Mouse (Mus musculus) liver, adult 2 months (tissue): ENCODE results near the gene Hes2. TPM values are rescaled to one million over a fixed set of nuclear protein-coding genes. Genes with fewer than 3 reads are reported as not detected.

Source experiments
- DNase-seq: peaks from one replicate; pipeline ENCODE4 v3.0.0-alpha.2; 2011; ENCODE audit warnings: low read depth, low spot score; ENCODE audit errors: extremely low read depth
- H3K27ac ChIP-seq: fragments of 200-500 bp; replicated peaks from 2 replicates; pipeline ENCODE4 v1.5.1; 2012; ENCODE audit warnings: low read depth, mild to moderate bottlenecking, control low read depth, inconsistent platforms, low read length; ENCODE audit not compliant: insufficient read depth
- H3K27me3 ChIP-seq: fragments of 200-500 bp; 2 replicates; pipeline ENCODE4 v1.6.1; 2012; ENCODE audit warnings: mild to moderate bottlenecking, moderate library complexity, low read length, inconsistent platforms; ENCODE audit not compliant: control insufficient read depth, insufficient read depth
- H3K36me3 ChIP-seq: fragments of 200-500 bp; 2 replicates; pipeline ENCODE4 v1.6.1; 2012; ENCODE audit warnings: low read length, inconsistent platforms; ENCODE audit not compliant: control insufficient read depth, insufficient read depth
- H3K4me1 ChIP-seq: fragments of 200-500 bp; 2 replicates; pipeline ENCODE4 v1.6.1; 2011; ENCODE audit warnings: low read length; ENCODE audit not compliant: control insufficient read depth, insufficient read depth
- H3K4me3 ChIP-seq: fragments of 200-500 bp; 2 replicates; pipeline ENCODE4 v1.5.1; 2011; ENCODE audit warnings: low read depth, mild to moderate bottlenecking, control low read depth, low read length, moderate library complexity; ENCODE audit not compliant: insufficient read depth
- H3K79me2 ChIP-seq: fragments of 200-500 bp; 2 replicates; pipeline ENCODE4 v1.6.1; 2012; ENCODE audit warnings: inconsistent platforms, mild to moderate bottlenecking, low read length, moderate library complexity; ENCODE audit not compliant: control insufficient read depth, insufficient read depth
- H3K9ac ChIP-seq: fragments of 200-500 bp; 2 replicates; pipeline ENCODE4 v1.6.1; 2012; ENCODE audit warnings: low read depth, mild to moderate bottlenecking, control low read depth, inconsistent platforms, low read length
- CTCF ChIP-seq: fragments of 200-500 bp; IDR thresholded peaks from 2 replicates; pipeline ENCODE4 v1.5.1; 2011; ENCODE audit warnings: low read depth, low read length, control low read depth
- POLR2A ChIP-seq: fragments of 200-500 bp; IDR thresholded peaks from 2 replicates; pipeline ENCODE4 v1.6.1; 2011; ENCODE audit warnings: low read length, control low read depth; ENCODE audit not compliant: insufficient read depth; ENCODE audit errors: extremely low read depth
- WGBS: fragments of 180-500 bp; shearing (Covaris S2); methylation state at CpG from one replicate; pipeline ENCODE4 v1.1.7; 2018; 5-methylcytosine and 5-hydroxymethylcytosine counted together
- polyA plus RNA-seq: library from polyadenylated mRNA; depleted of rRNA; stranded (reverse); fragments of >200 nt; gene quantifications from 2 replicates; pipeline ENCODE4 v1.2.3, GENCODE M21; 2012
- total RNA-seq: library from RNA; depleted of rRNA; stranded (reverse); fragments of >200 nt; gene quantifications from 2 replicates; pipeline ENCODE4 v1.2.3, GENCODE M21; 2014

Hes2 gene
- total and polyA plus RNA-seq, 2 experiments, result not detected

- Histone ChIP-seq H3K27me3 (no peaks in the 10 kb centered on the region), H3K4me1 (peaks cover 11% of the 10 kb centered on the region; the same call in 1 of the 2 replicates), H3K36me3 (no peaks in the 10 kb centered on the region), H3K4me3 (peak within 1 kb of the TSS; percentile 88), H3K9ac (peak within 1 kb of the TSS; percentile 97), H3K79me2 (peaks cover 26% of the 10 kb centered on the region), H3K27ac (peak within 1 kb of the TSS; percentile 97)
- peak; percentile 74; the same call in 1 of the 2 replicates for TF ChIP-seq POLR2A
- TF ChIP-seq CTCF, result no peak
- WGBS, result under 1% methylated on average over 107 of the region's 108 CpGs
- DNase-seq, result peak; percentile 60
These were observed 19.1 kb downstream of the Hes2 start, which contains the start of gene Acot7 for GRCm38 (mm10) chr4:152177537-152178343. TSS of gene Acot7 (plus strand) at chr4:152178134.

DNA sequence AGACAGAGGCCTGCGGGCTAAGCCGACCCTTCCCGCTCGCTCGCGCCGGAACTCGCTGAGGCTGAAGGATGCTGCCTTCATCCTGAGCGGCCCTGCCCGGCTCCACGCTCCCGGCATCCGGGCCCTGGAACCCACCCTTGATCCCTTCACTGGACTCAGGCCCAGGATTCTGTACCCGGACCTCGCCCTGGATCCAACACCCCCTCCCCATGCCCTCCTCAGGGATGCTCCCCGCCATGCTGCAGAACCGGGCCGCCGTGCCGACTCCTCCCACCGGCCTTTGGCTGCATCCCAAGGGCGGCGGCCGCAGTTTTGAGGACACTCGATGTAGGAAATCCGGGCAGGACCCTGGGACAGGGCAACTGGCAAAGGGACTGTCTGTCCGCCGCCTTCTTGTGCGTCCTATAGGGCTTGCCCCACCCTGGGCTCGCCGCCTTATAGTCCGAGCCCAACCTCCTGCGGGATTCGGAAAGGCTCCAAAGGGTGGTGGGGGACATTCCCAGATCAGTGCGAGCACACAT, 19.7 kb downstream of the Hes2 start:
- no peak overlapping the region for H3K27ac ChIP-seq
- peak overlapping the region; percentile 30 for H3K9ac ChIP-seq
- no peaks in the 10 kb centered on the region for H3K27me3 ChIP-seq
- DNase-seq, result no peak
- WGBS, result 2% methylated on average over 35 of the region's 35 CpGs
- peaks cover 11% of the 10 kb centered on the region; the same call in 1 of the 2 replicates for H3K4me1 ChIP-seq
- no peaks in the 10 kb centered on the region for H3K36me3 ChIP-seq
- no peak for TF ChIP-seq POLR2A
- TF ChIP-seq CTCF, result no peak
- H3K79me2 ChIP-seq, result peaks cover 26% of the 10 kb centered on the region
- H3K4me3 ChIP-seq, result peak overlapping the region; percentile 88

DNA sequence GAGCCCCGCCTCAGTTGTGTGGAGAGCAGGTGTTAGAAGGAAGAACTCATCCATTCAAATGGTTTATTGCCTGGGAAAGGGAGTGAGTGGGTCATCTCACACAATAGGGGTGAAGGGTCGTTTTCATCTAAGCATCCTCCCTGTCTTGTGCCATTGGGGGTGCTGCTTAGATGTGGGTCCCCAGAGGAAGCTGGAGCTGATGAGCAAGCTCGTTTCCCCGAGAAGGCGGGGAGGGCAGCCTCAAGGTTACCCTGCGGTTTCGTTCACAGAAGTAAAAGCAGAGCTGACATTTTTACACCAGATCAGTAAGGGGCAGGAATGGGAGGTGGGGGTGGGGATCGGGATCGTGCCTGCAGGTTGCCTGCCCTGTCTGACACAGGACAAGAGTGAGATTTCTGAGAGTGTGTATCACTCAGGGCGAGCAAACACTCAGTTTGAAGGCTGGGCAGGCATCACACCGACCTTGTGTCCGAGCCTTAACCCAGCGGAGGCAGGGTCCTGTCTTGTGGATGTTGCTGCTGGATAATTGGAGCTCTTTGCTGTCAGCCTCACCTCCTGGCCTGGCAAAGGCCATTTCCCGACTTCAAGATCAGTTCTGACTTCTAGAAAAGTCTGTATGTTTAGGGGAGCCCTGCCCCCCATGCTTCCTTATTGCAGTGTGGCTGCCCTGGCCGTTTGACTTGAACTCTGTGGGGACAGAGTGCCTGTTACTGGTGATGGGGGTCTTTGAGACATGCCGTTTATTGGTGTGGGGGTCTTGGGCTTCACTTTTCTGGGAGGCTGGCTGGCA, 20.4 kb downstream of the Hes2 start:
- DNase-seq, result no peak
- H3K4me3 ChIP-seq, result no peak overlapping the region
- no peak overlapping the region for H3K9ac ChIP-seq
- WGBS, result 50% methylated on average over 16 of the region's 16 CpGs
- no peaks in the 10 kb centered on the region for H3K36me3 ChIP-seq
- no peak overlapping the region for H3K27ac ChIP-seq
- TF ChIP-seq CTCF, result no peak
- no peak for TF ChIP-seq POLR2A
- peaks cover 11% of the 10 kb centered on the region; the same call in 1 of the 2 replicates for H3K4me1 ChIP-seq
- H3K79me2 ChIP-seq, result peaks cover 26% of the 10 kb centered on the region
- no peaks in the 10 kb centered on the region for H3K27me3 ChIP-seq

DNA sequence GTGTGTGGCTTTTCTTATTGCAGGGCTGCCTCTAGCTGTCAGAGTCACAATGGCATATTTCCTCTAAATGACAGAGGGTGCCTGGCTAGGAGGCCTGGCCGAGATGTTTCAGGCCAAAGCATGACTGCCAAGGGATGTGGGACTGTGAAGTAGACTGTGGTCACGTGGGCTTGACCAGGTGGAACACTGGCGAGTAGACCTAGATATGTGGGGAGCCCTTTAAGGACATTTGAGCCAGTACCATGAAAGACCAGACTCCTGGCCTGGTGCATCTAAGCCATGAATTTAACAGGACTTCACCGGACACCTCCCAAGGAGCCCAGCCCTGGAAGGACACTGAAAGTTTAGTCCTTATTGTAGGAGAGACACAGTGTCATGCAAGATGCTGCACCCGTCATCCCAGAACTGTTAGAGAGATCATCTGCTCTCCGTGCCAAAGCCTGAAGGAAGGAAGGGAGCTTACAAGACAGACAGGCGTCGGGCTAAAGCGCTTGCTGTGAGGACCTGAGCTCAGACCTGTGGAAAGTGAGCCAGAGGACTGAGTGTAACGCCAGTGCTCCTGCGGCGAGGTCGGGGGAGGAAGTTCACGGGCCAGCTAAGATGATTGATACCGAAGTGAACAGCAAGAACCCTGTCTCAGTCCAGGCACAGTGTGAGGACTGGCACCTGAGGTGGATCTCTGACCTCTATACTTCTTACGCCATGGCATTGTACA, 21.4 kb downstream of the Hes2 start:
- H3K27me3 ChIP-seq, result no peaks in the 10 kb centered on the region
- no peak overlapping the region for H3K4me3 ChIP-seq

GRCm38 (mm10) chr4:152182205-152182604, 23.5 kb downstream of the Hes2 start:
- H3K4me1 ChIP-seq, result peaks cover 24% of the 10 kb centered on the region
- no peak for DNase-seq
- no peak overlapping the region for H3K9ac ChIP-seq
- no peak overlapping the region for H3K4me3 ChIP-seq
- H3K36me3 ChIP-seq, result no peaks in the 10 kb centered on the region
- H3K27me3 ChIP-seq, result no peaks in the 10 kb centered on the region
- 87% methylated on average over 10 of the region's 10 CpGs for WGBS
- H3K79me2 ChIP-seq, result peaks cover 29% of the 10 kb centered on the region
- no peak overlapping the region for H3K27ac ChIP-seq
- TF ChIP-seq CTCF, result no peak
- TF ChIP-seq POLR2A, result no peak

More for the DNA sequence above, 21.4 kb downstream of the Hes2 start:
- Histone ChIP-seq H3K27ac (no peak overlapping the region), H3K9ac (no peak overlapping the region), H3K79me2 (peaks cover 26% of the 10 kb centered on the region), H3K4me1 (peaks cover 13% of the 10 kb centered on the region; the same call in 1 of the 2 replicates), H3K36me3 (no peaks in the 10 kb centered on the region)
- no peak for DNase-seq
- 91% methylated on average over 16 of the region's 16 CpGs for WGBS
- no peak for TF ChIP-seq POLR2A
- TF ChIP-seq CTCF, result no peak
